Comparison of ENCODE assay signal across 20 mouse cellular contexts in genomic region chr1:132198401-132199071, GRCm38 (mm10). TPM values are rescaled to one million over a fixed set of nuclear protein-coding genes. Genes with fewer than 3 reads are reported as not detected.
DNase-seq lines count a peak whose midpoint lies in the region; ATAC-seq and TF ChIP-seq lines count a peak whose summit lies in the region.
"Had no signal": no experiment of that assay in that cellular context is flagged by ENCODE, and none has a peak within 500 bp of the region (broad histone marks: within the 10 kb centered on the region; RNA-seq: fewer than 3 reads in every experiment).

No protein-coding gene starts in this region.

- peak overlapping the region; percentile 86 for H3K4me3 ChIP-seq in midbrain, embryonic 10.5 days
- no peak overlapping the region for H3K4me3 ChIP-seq in midbrain, postnatal 0 days (ENCODE audit: low read depth, low read length)
- no peak overlapping the region for H3K4me3 ChIP-seq in limb, embryonic 11.5 days (ENCODE audit: low read depth, low read length)
- H3K4me3 ChIP-seq: heart, embryonic 15.5 days; intestine, embryonic 15.5 days; liver, embryonic 13.5 days had no signal

- 82% methylated on average over 16 of the region's 16 CpGs for WGBS in midbrain, embryonic 10.5 days
- 82% methylated on average over 16 of the region's 16 CpGs for WGBS in midbrain, postnatal 0 days
- 75% methylated on average over 16 of the region's 16 CpGs for WGBS in limb, embryonic 11.5 days

- H3K4me2 ChIP-seq in midbrain, postnatal 0 days (ENCODE audit: low read depth, low read length, poor library complexity, severe bottlenecking), result no peak overlapping the region
- no peak overlapping the region for H3K4me2 ChIP-seq in limb, embryonic 11.5 days (ENCODE audit: low read depth, severe bottlenecking)
- H3K4me2 ChIP-seq: heart, embryonic 15.5 days; intestine, embryonic 15.5 days; liver, embryonic 13.5 days had no signal

- H3K27ac ChIP-seq in midbrain, embryonic 10.5 days (replicated peaks), result peak overlapping the region; percentile 100
- no peak overlapping the region for H3K27ac ChIP-seq in midbrain, postnatal 0 days (ENCODE audit: low read depth, low read length)
- no peak overlapping the region for H3K27ac ChIP-seq in limb, embryonic 11.5 days (replicated peaks; ENCODE audit: low read depth, low read length)
- H3K27ac ChIP-seq: heart, embryonic 15.5 days; intestine, embryonic 15.5 days; liver, embryonic 13.5 days had no signal

- H3K27me3 ChIP-seq in midbrain, embryonic 10.5 days (ENCODE audit: low read depth, poor library complexity, severe bottlenecking), result peaks cover 18% of the 10 kb centered on the region
- H3K27me3 ChIP-seq in midbrain, postnatal 0 days (ENCODE audit: insufficient read depth, low read length), result no peaks in the 10 kb centered on the region
- H3K27me3 ChIP-seq in limb, embryonic 11.5 days (ENCODE audit: control insufficient read depth, insufficient read depth, low read length), result no peaks in the 10 kb centered on the region; the same call in 1 of the 2 replicates

- peak; percentile 3 for DNase-seq in embryo, embryonic 10 days (ENCODE audit: low spot score)
- DNase-seq in embryo, embryonic 11 days, result no peak
- peak; percentile 11 for DNase-seq in midbrain, embryonic 10.5 days (ENCODE audit: low spot score)
- no peak for DNase-seq in midbrain, postnatal 0 days (ENCODE audit: low spot score)
- DNase-seq in limb, embryonic 11.5 days (ENCODE audit: low spot score), result peak; percentile 22
- DNase-seq in ovary, postnatal 36 days (ENCODE audit: low spot score), result no peak
- no peak for DNase-seq in retina, embryonic 14.5 days (ENCODE audit: low spot score)
- no peak for DNase-seq in kidney, postnatal 14 days
- DNase-seq: adrenal gland, postnatal 14 days; kidney, postnatal 10 days; layer of hippocampus, adult 9-11 months; liver, embryonic 13.5 days; lung, postnatal 10 days; right cerebral cortex, postnatal 25 days; thymus, adult 18-20 months had no signal

- peaks cover 22% of the 10 kb centered on the region for H3K36me3 ChIP-seq in midbrain, embryonic 10.5 days
- no peaks in the 10 kb centered on the region for H3K36me3 ChIP-seq in midbrain, postnatal 0 days (ENCODE audit: insufficient read depth, low read length)
- no peaks in the 10 kb centered on the region for H3K36me3 ChIP-seq in limb, embryonic 11.5 days (ENCODE audit: control insufficient read depth, insufficient read depth, low read length)
- H3K36me3 ChIP-seq: heart, embryonic 15.5 days; intestine, embryonic 15.5 days; liver, embryonic 13.5 days had no signal

- no peak for TF ChIP-seq CTCF in midbrain, postnatal 0 days (IDR thresholded peaks at IDR 0.05)

- peaks cover 98% of the 10 kb centered on the region for H3K4me1 ChIP-seq in midbrain, embryonic 10.5 days
- H3K4me1 ChIP-seq in midbrain, postnatal 0 days (ENCODE audit: insufficient read depth, low read length), result peaks cover 38% of the 10 kb centered on the region
- H3K4me1 ChIP-seq in limb, embryonic 11.5 days (ENCODE audit: control insufficient read depth, insufficient read depth, low read length), result peaks cover 57% of the 10 kb centered on the region

- no peak for ATAC-seq in midbrain, postnatal 0 days (ENCODE audit: low FRiP score)
- no peak for ATAC-seq in limb, embryonic 11.5 days (ENCODE audit: insufficient number of reproducible peaks, low FRiP score, low TSS enrichment, low read depth)
- ATAC-seq: intestine, embryonic 15.5 days had no signal

- H3K9me3 ChIP-seq in midbrain, embryonic 10.5 days (replicated peaks), result no peaks in the 10 kb centered on the region
- no peaks in the 10 kb centered on the region for H3K9me3 ChIP-seq in midbrain, postnatal 0 days (ENCODE audit: low read length)
- no peaks in the 10 kb centered on the region for H3K9me3 ChIP-seq in limb, embryonic 11.5 days (ENCODE audit: control insufficient read depth, low read length)
- H3K9me3 ChIP-seq: heart, embryonic 15.5 days; intestine, embryonic 15.5 days; liver, embryonic 13.5 days had no signal

- H3K9ac ChIP-seq in midbrain, postnatal 0 days (replicated peaks; ENCODE audit: low read length, poor library complexity, severe bottlenecking), result no peak overlapping the region
- H3K9ac ChIP-seq in limb, embryonic 11.5 days (ENCODE audit: low read length), result no peak overlapping the region
- H3K9ac ChIP-seq: heart, embryonic 15.5 days; intestine, embryonic 15.5 days; liver, embryonic 13.5 days had no signal

RNA-seq across cellular contexts. Expression of gene AC124108.1, which starts 7.3 kb away (rescaled TPM):
- polyA plus RNA-seq in midbrain, embryonic 10.5 days (2016; fragmentation: Nextera tagmentation; extraction: Ambion mirVana), result 2.3 and 4.0 TPM in 2 replicates
- 3.9 and 6.9 TPM in 2 replicates for total RNA-seq in midbrain, postnatal 0 days (2014; rRNA removed)
- 0.50 and 0.54 TPM in 2 replicates for polyA plus RNA-seq in midbrain, postnatal 0 days (2015; fragmentation: Nextera tagmentation; extraction: Ambion mirVana)
- 0.87 and 1.1 TPM in 2 replicates for polyA plus RNA-seq in limb, embryonic 11.5 days (2014; fragmentation: Nextera tagmentation; extraction: Ambion mirVana)
- polyA plus RNA-seq: heart, embryonic 15.5 days; liver, embryonic 13.5 days had no signal

RNA-seq across cellular contexts. Expression of gene Lemd1, which starts 7.3 kb away (rescaled TPM):
- 6.2 and 8.4 TPM in 2 replicates for polyA plus RNA-seq in midbrain, embryonic 10.5 days (2016; fragmentation: Nextera tagmentation; extraction: Ambion mirVana)
- total RNA-seq in midbrain, postnatal 0 days (2014; rRNA removed), result 9.3 and 12.6 TPM in 2 replicates
- 11.3 and 12.6 TPM in 2 replicates for polyA plus RNA-seq in midbrain, postnatal 0 days (2015; fragmentation: Nextera tagmentation; extraction: Ambion mirVana)
- polyA plus RNA-seq in limb, embryonic 11.5 days (2014; fragmentation: Nextera tagmentation; extraction: Ambion mirVana), result 1.2 and 1.5 TPM in 2 replicates
- total RNA-seq: adrenal gland, postnatal 14 days had no signal
- polyA plus RNA-seq: heart, embryonic 15.5 days; liver, embryonic 13.5 days had no signal

RNA-seq across cellular contexts. Expression of gene Gm10188, which starts 31.0 kb away (rescaled TPM):
- polyA plus RNA-seq in midbrain, embryonic 10.5 days (2016; fragmentation: Nextera tagmentation; extraction: Ambion mirVana), result 0.23 and 0.46 TPM in 2 replicates
- not detected in 2 replicates for total RNA-seq in midbrain, postnatal 0 days (2014; rRNA removed)
- polyA plus RNA-seq in midbrain, postnatal 0 days (2015; fragmentation: Nextera tagmentation; extraction: Ambion mirVana), result 0.22 TPM in 1 of 2 replicates, not detected in the other
- not detected in 2 replicates for polyA plus RNA-seq in limb, embryonic 11.5 days (2014; fragmentation: Nextera tagmentation; extraction: Ambion mirVana)
- total RNA-seq: adrenal gland, postnatal 14 days; gastrocnemius, postnatal 4 days; left cerebral cortex, postnatal 36 days had no signal
- polyA plus RNA-seq: embryonic facial prominence, embryonic 14.5 days; heart, embryonic 15.5 days; intestine, embryonic 15.5 days; liver, embryonic 13.5 days had no signal

RNA-seq across cellular contexts. Expression of gene Cdk18, which starts 59.1 kb away (rescaled TPM):
- polyA plus RNA-seq in midbrain, embryonic 10.5 days (2016; fragmentation: Nextera tagmentation; extraction: Ambion mirVana), result 0.68 and 0.72 TPM in 2 replicates
- total RNA-seq in midbrain, postnatal 0 days (2014; rRNA removed), result 3.5 and 7.2 TPM in 2 replicates
- 2.4 and 3.1 TPM in 2 replicates for polyA plus RNA-seq in midbrain, postnatal 0 days (2015; fragmentation: Nextera tagmentation; extraction: Ambion mirVana)
- polyA plus RNA-seq in limb, embryonic 11.5 days (2014; fragmentation: Nextera tagmentation; extraction: Ambion mirVana), result 3.7 and 3.9 TPM in 2 replicates

Comparison
In these comparisons a context has a peak if more than half of its experiments do, and no peak if none do; other contexts are left out.
1. DNase-seq: peak in embryo, embryonic 10 days (single experiment), midbrain, embryonic 10.5 days (single experiment) and limb, embryonic 11.5 days (single experiment); none in embryo, embryonic 11 days (single experiment), midbrain, postnatal 0 days (single experiment), ovary, postnatal 36 days (single experiment), retina, embryonic 14.5 days (single experiment) and kidney, postnatal 14 days (single experiment).